Mouse (Mus musculus) spleen, adult 2 months (tissue): ENCODE data around the gene Cspg4.

Experiments used
- CTCF ChIP-seq: fragments of 200-500 bp; IDR thresholded peaks from 2 replicates; pipeline ENCODE4 v1.5.1; 2011; ENCODE audit warnings: mild to moderate bottlenecking, inconsistent platforms; ENCODE audit not compliant: insufficient read depth, insufficient read length, insufficient replicate concordance; ENCODE audit errors: extremely low read depth
- POLR2A ChIP-seq: fragments of 200-500 bp; IDR thresholded peaks from 2 replicates; pipeline ENCODE4 v1.6.1; 2011; ENCODE audit warnings: low read depth, low read length, inconsistent platforms

DNA sequence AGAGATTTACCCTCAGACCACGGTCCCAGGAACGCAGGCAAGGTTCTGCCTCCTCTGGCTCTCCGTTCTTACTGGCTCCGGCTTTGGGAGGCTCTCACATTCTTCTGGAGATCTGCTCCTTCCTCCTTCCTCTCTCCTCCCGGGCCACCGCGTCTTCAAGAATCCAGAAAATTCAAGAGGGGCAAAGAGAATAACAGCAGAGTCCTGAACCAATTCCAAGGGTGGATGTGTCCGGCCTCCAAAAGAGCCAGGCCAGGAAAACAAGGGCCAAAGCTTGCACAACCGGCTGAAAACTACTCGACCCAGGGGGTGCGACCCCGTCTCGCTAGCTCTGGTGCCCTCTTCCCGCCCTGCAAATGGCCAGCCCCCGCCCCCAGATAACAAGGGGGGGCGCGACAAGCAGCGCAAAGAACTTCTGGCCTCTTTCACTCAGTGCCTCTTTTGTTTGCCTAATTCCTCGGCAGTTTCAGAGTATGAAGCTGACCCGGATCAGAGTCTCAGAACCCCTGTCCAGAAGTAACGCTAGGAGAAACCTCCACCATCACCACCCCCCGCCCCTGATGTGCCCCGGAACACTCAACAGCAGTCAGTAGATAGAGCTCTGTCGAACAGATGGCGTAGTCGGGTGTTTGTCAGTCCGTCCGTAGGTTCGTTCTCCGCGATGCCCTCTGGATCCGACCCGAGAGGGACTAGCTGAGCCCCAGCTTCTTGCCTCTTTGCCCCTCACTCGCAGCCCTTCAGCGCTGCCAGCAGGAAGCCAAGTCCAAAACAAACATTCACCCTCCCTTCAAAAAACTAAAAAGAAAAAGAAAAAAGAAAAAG is 62.6 kb downstream of the Cspg4 start:
- no peak for TF ChIP-seq POLR2A
- TF ChIP-seq CTCF, result no peak
